In genomic region chr11:19813549-19813948, GRCm38 (mm10) we compare ENCODE assay signal across 28 mouse cellular contexts.
DNase-seq lines count a peak whose midpoint lies in the region; ATAC-seq lines count a peak whose summit lies in the region.
"Had no signal": no experiment of that assay in that cellular context is flagged by ENCODE, and none has a peak within 500 bp of the region (broad histone marks: within the 10 kb centered on the region; RNA-seq: fewer than 3 reads in every experiment).

No protein-coding gene starts in this region.

- no peak overlapping the region for H3K9ac ChIP-seq in forebrain, embryonic 11.5 days (ENCODE audit: low read length)
- no peak overlapping the region for H3K9ac ChIP-seq in forebrain, embryonic 16.5 days (replicated peaks; ENCODE audit: low read depth, low read length)
- H3K9ac ChIP-seq in hindbrain, embryonic 13.5 days: no peak overlapping the region
- H3K9ac ChIP-seq in hindbrain, embryonic 16.5 days (ENCODE audit: low read depth, low read length): no peak overlapping the region
- H3K9ac ChIP-seq in midbrain, embryonic 11.5 days (ENCODE audit: low read length): no peak overlapping the region
- no peak overlapping the region for H3K9ac ChIP-seq in midbrain, embryonic 14.5 days (replicated peaks; ENCODE audit: low read length)
- H3K9ac ChIP-seq: embryonic facial prominence, embryonic 13.5 days; embryonic facial prominence, embryonic 15.5 days; forebrain, embryonic 13.5 days; forebrain, embryonic 15.5 days had no signal

- H3K4me3 ChIP-seq in forebrain, embryonic 11.5 days (ENCODE audit: low read depth, low read length): no peak overlapping the region
- no peak overlapping the region for H3K4me3 ChIP-seq in forebrain, embryonic 16.5 days (replicated peaks; ENCODE audit: low read length)
- H3K4me3 ChIP-seq in hindbrain, embryonic 13.5 days: no peak overlapping the region
- H3K4me3 ChIP-seq in hindbrain, embryonic 16.5 days (ENCODE audit: low read length): no peak overlapping the region
- no peak overlapping the region for H3K4me3 ChIP-seq in midbrain, embryonic 11.5 days (ENCODE audit: low read depth, low read length)
- H3K4me3 ChIP-seq in midbrain, embryonic 14.5 days (replicated peaks; ENCODE audit: low read depth, low read length): no peak overlapping the region
- H3K4me3 ChIP-seq: embryonic facial prominence, embryonic 13.5 days; embryonic facial prominence, embryonic 15.5 days; erythroblast, embryonic 14.5 days; forebrain, embryonic 10.5 days; forebrain, embryonic 13.5 days; forebrain, embryonic 15.5 days had no signal

- ATAC-seq in forebrain, embryonic 11.5 days (replicated peaks; ENCODE audit: low FRiP score): 0 out of 2 replicates have a peak, but pooled peaks have one; percentile 36
- no peak for ATAC-seq in forebrain, embryonic 16.5 days
- peak; percentile 34; the same call in 1 of the 2 replicates for ATAC-seq in hindbrain, embryonic 13.5 days (ENCODE audit: low FRiP score)
- ATAC-seq in hindbrain, embryonic 16.5 days: no peak
- peak; percentile 54; the same call in 1 of the 2 replicates for ATAC-seq in midbrain, embryonic 11.5 days (ENCODE audit: low FRiP score)
- ATAC-seq in midbrain, embryonic 14.5 days (ENCODE audit: low FRiP score, low TSS enrichment): no peak
- ATAC-seq: CD4-positive, CD25-positive, alpha-beta regulatory T cell, adult 4 months; forebrain, embryonic 13.5 days; forebrain, embryonic 15.5 days; Patski had no signal

- H3K4me2 ChIP-seq in forebrain, embryonic 11.5 days (ENCODE audit: low read depth, low read length, severe bottlenecking): no peak overlapping the region
- no peak overlapping the region for H3K4me2 ChIP-seq in forebrain, embryonic 16.5 days (ENCODE audit: low read length)
- H3K4me2 ChIP-seq in hindbrain, embryonic 13.5 days: no peak overlapping the region
- no peak overlapping the region for H3K4me2 ChIP-seq in hindbrain, embryonic 16.5 days (ENCODE audit: low read length)
- H3K4me2 ChIP-seq in midbrain, embryonic 11.5 days: no peak overlapping the region
- H3K4me2 ChIP-seq in midbrain, embryonic 14.5 days (ENCODE audit: low read length): no peak overlapping the region
- H3K4me2 ChIP-seq: embryonic facial prominence, embryonic 13.5 days; embryonic facial prominence, embryonic 15.5 days; forebrain, embryonic 13.5 days; forebrain, embryonic 15.5 days had no signal

- H3K9me3 ChIP-seq in forebrain, embryonic 11.5 days (ENCODE audit: control insufficient read depth, low read length): no peaks in the 10 kb centered on the region
- no peaks in the 10 kb centered on the region for H3K9me3 ChIP-seq in forebrain, embryonic 16.5 days (ENCODE audit: control insufficient read depth, low read length)
- H3K9me3 ChIP-seq in hindbrain, embryonic 13.5 days: no peaks in the 10 kb centered on the region
- no peaks in the 10 kb centered on the region for H3K9me3 ChIP-seq in hindbrain, embryonic 16.5 days (ENCODE audit: control insufficient read depth, low read length)
- H3K9me3 ChIP-seq in midbrain, embryonic 11.5 days (ENCODE audit: control insufficient read depth, low read length): no peaks in the 10 kb centered on the region; the same call in 1 of the 2 replicates
- no peaks in the 10 kb centered on the region for H3K9me3 ChIP-seq in midbrain, embryonic 14.5 days (ENCODE audit: control insufficient read depth, low read length)
- H3K9me3 ChIP-seq: embryonic facial prominence, embryonic 13.5 days; embryonic facial prominence, embryonic 15.5 days; forebrain, embryonic 13.5 days; forebrain, embryonic 15.5 days; G1E had no signal

- H3K27ac ChIP-seq in forebrain, embryonic 11.5 days (ENCODE audit: low read depth, low read length): no peak overlapping the region
- H3K27ac ChIP-seq in forebrain, embryonic 16.5 days (ENCODE audit: low read length): no peak overlapping the region
- H3K27ac ChIP-seq in hindbrain, embryonic 13.5 days: no peak overlapping the region
- no peak overlapping the region for H3K27ac ChIP-seq in hindbrain, embryonic 16.5 days (ENCODE audit: low read depth, low read length)
- no peak overlapping the region for H3K27ac ChIP-seq in midbrain, embryonic 11.5 days (ENCODE audit: low read depth, low read length)
- H3K27ac ChIP-seq in midbrain, embryonic 14.5 days (replicated peaks; ENCODE audit: low read depth, low read length): no peak overlapping the region
- H3K27ac ChIP-seq: embryonic facial prominence, embryonic 13.5 days; embryonic facial prominence, embryonic 15.5 days; forebrain, embryonic 10.5 days; forebrain, embryonic 13.5 days; forebrain, embryonic 15.5 days had no signal

- no peaks in the 10 kb centered on the region for H3K27me3 ChIP-seq in forebrain, embryonic 11.5 days (ENCODE audit: control insufficient read depth, insufficient read depth, low read length)
- H3K27me3 ChIP-seq in forebrain, embryonic 16.5 days (replicated peaks; ENCODE audit: control insufficient read depth, insufficient read depth, low read length): no peaks in the 10 kb centered on the region
- no peaks in the 10 kb centered on the region for H3K27me3 ChIP-seq in hindbrain, embryonic 13.5 days
- H3K27me3 ChIP-seq in hindbrain, embryonic 16.5 days (replicated peaks; ENCODE audit: control insufficient read depth, insufficient read depth, low read length): no peaks in the 10 kb centered on the region
- no peaks in the 10 kb centered on the region; the same call in 1 of the 2 replicates for H3K27me3 ChIP-seq in midbrain, embryonic 11.5 days (ENCODE audit: control insufficient read depth, insufficient read depth, low read length)
- no peaks in the 10 kb centered on the region for H3K27me3 ChIP-seq in midbrain, embryonic 14.5 days (ENCODE audit: control insufficient read depth, insufficient read depth, low read length)
- H3K27me3 ChIP-seq: CH12.LX; embryonic facial prominence, embryonic 13.5 days; embryonic facial prominence, embryonic 15.5 days; forebrain, embryonic 13.5 days; forebrain, embryonic 15.5 days had no signal

- H3K4me1 ChIP-seq in forebrain, embryonic 11.5 days (replicated peaks; ENCODE audit: control insufficient read depth, insufficient read depth, low read length): 0 out of 2 replicates have a peak, but pooled peaks cover 3% of the 10 kb centered on the region
- peaks cover 5% of the 10 kb centered on the region; the same call in 1 of the 2 replicates for H3K4me1 ChIP-seq in forebrain, embryonic 16.5 days (replicated peaks; ENCODE audit: control insufficient read depth, insufficient read depth, low read length)
- H3K4me1 ChIP-seq in hindbrain, embryonic 13.5 days (replicated peaks): peaks cover 8% of the 10 kb centered on the region
- no peaks in the 10 kb centered on the region for H3K4me1 ChIP-seq in hindbrain, embryonic 16.5 days (ENCODE audit: control insufficient read depth, insufficient read depth, low read depth, low read length)
- peaks cover 7% of the 10 kb centered on the region for H3K4me1 ChIP-seq in midbrain, embryonic 11.5 days (ENCODE audit: control insufficient read depth, insufficient read depth, low read length)
- peaks cover 5% of the 10 kb centered on the region; the same call in 1 of the 2 replicates for H3K4me1 ChIP-seq in midbrain, embryonic 14.5 days (ENCODE audit: control insufficient read depth, insufficient read depth, low read length)
- H3K4me1 ChIP-seq: embryonic facial prominence, embryonic 15.5 days had no signal

- WGBS in forebrain, embryonic 11.5 days: 67% methylated on average over 7 of the region's 7 CpGs
- WGBS in forebrain, embryonic 16.5 days: 48% methylated on average over 7 of the region's 7 CpGs
- WGBS in hindbrain, embryonic 13.5 days: 64% methylated on average over 7 of the region's 7 CpGs
- WGBS in hindbrain, embryonic 16.5 days: 52% methylated on average over 7 of the region's 7 CpGs
- WGBS in midbrain, embryonic 11.5 days: 69% methylated on average over 7 of the region's 7 CpGs
- 62% methylated on average over 7 of the region's 7 CpGs for WGBS in midbrain, embryonic 14.5 days

- H3K36me3 ChIP-seq in forebrain, embryonic 11.5 days (ENCODE audit: control insufficient read depth, insufficient read depth, low read length): no peaks in the 10 kb centered on the region
- no peaks in the 10 kb centered on the region for H3K36me3 ChIP-seq in forebrain, embryonic 16.5 days (ENCODE audit: control insufficient read depth, insufficient read depth)
- no peaks in the 10 kb centered on the region for H3K36me3 ChIP-seq in hindbrain, embryonic 13.5 days
- H3K36me3 ChIP-seq in hindbrain, embryonic 16.5 days (ENCODE audit: control insufficient read depth, insufficient read depth, low read length): no peaks in the 10 kb centered on the region
- no peaks in the 10 kb centered on the region for H3K36me3 ChIP-seq in midbrain, embryonic 11.5 days (ENCODE audit: control insufficient read depth, insufficient read depth, low read length)
- no peaks in the 10 kb centered on the region for H3K36me3 ChIP-seq in midbrain, embryonic 14.5 days (ENCODE audit: control insufficient read depth, insufficient read depth, low read length)
- H3K36me3 ChIP-seq: embryonic facial prominence, embryonic 13.5 days; embryonic facial prominence, embryonic 15.5 days; forebrain, embryonic 10.5 days; forebrain, embryonic 15.5 days; G1E had no signal

- DNase-seq in forebrain, embryonic 11.5 days (ENCODE audit: low spot score): no peak
- DNase-seq in midbrain, embryonic 11.5 days (ENCODE audit: low spot score, missing footprints): no peak
- no peak for DNase-seq in midbrain, embryonic 14.5 days
- DNase-seq in R1 (ENCODE audit: low read depth, low spot score): peak; percentile 45
- DNase-seq: adrenal gland, adult 2 months; adrenal gland, postnatal 10 days; adrenal gland, postnatal 25 days; B cell, adult 2 months; cerebellum, adult 11 months; cerebellum, adult 18-20 months; cerebellum, adult 8-10 months; cerebellum, adult 9-11 months; cerebellum, postnatal 14 days; cerebellum, postnatal 36 days; embryo, embryonic 11 days had no signal

Comparison
In these comparisons a context has a peak if more than half of its experiments do, and no peak if none do; other contexts are left out.
1. ATAC-seq: peak in forebrain, embryonic 11.5 days (single experiment), hindbrain, embryonic 13.5 days (single experiment) and midbrain, embryonic 11.5 days (single experiment); none in forebrain, embryonic 16.5 days (single experiment), hindbrain, embryonic 16.5 days (single experiment) and midbrain, embryonic 14.5 days (single experiment).